Mouse (Mus musculus) spleen, adult 2 months (tissue): ENCODE data around the gene Krtdap. TPM values are rescaled to one million over a fixed set of nuclear protein-coding genes. Genes with fewer than 3 reads are reported as not detected.

ENCODE experiments used
- DNase-seq, 2 experiments: peaks; one replicate each; pipeline versions ENCODE4 v3.0.0 to v3.0.0-alpha.2; 2012 to 2021; ENCODE audit warnings: low spot score in 2 of 2, low read depth in 1 of 2
- H3K27ac ChIP-seq: fragments of 200-500 bp; 2 replicates; pipeline ENCODE4 v1.5.1; 2012; ENCODE audit warnings: low read length, inconsistent platforms; ENCODE audit not compliant: insufficient read depth
- H3K27me3 ChIP-seq: fragments of 200-500 bp; 2 replicates; pipeline ENCODE4 v1.6.1; 2012; ENCODE audit warnings: mild to moderate bottlenecking, moderate library complexity, low read length, inconsistent platforms; ENCODE audit not compliant: control insufficient read depth, insufficient read depth
- H3K36me3 ChIP-seq: fragments of 200-500 bp; 2 replicates; pipeline ENCODE4 v1.6.1; 2012; ENCODE audit warnings: mild to moderate bottlenecking, low read length, inconsistent platforms; ENCODE audit not compliant: control insufficient read depth, insufficient read depth
- H3K4me1 ChIP-seq: fragments of 200-500 bp; 2 replicates; pipeline ENCODE4 v1.6.1; 2011; ENCODE audit warnings: inconsistent platforms; ENCODE audit not compliant: control insufficient read depth, insufficient read depth, insufficient read length
- H3K4me3 ChIP-seq: fragments of 200-500 bp; 2 replicates; pipeline ENCODE4 v1.5.1; 2011; ENCODE audit warnings: mild to moderate bottlenecking, inconsistent platforms; ENCODE audit not compliant: insufficient read depth, insufficient read length; ENCODE audit errors: extremely low read depth
- CTCF ChIP-seq: fragments of 200-500 bp; IDR thresholded peaks from 2 replicates; pipeline ENCODE4 v1.5.1; 2011; ENCODE audit warnings: mild to moderate bottlenecking, inconsistent platforms; ENCODE audit not compliant: insufficient read depth, insufficient read length, insufficient replicate concordance; ENCODE audit errors: extremely low read depth
- POLR2A ChIP-seq: fragments of 200-500 bp; IDR thresholded peaks from 2 replicates; pipeline ENCODE4 v1.6.1; 2011; ENCODE audit warnings: low read depth, low read length, inconsistent platforms
- WGBS: fragments of 180-500 bp; shearing (Covaris S2); methylation state at CpG from one replicate; pipeline ENCODE4 v1.1.7; 2018; 5-methylcytosine and 5-hydroxymethylcytosine counted together
- polyA plus RNA-seq: library from polyadenylated mRNA; depleted of rRNA; stranded (reverse); fragments of >200 nt; gene quantifications from 2 replicates; pipeline ENCODE4 v1.2.3, GENCODE M21; 2012

The Krtdap gene
- polyA plus RNA-seq, 1 experiment, result not detected

- 77% methylated on average over 5 of the region's 5 CpGs for WGBS
- H3K4me1 ChIP-seq, result no peaks in the 10 kb centered on the region
- TF ChIP-seq CTCF, result no peak
- no peak for TF ChIP-seq POLR2A
- H3K4me3 ChIP-seq, result no peak within 1 kb of the TSS
- H3K27me3 ChIP-seq, result no peaks in the 10 kb centered on the region
- H3K27ac ChIP-seq, result no peak within 1 kb of the TSS
- DNase-seq, result no peak
- H3K36me3 ChIP-seq, result 0 out of 2 replicates have a peak, but pooled peaks cover 1% of the 10 kb centered on the region
Measured at GRCm38 (mm10) chr7:30751086-30751669, 36.5 kb upstream of the Krtdap start, which contains the start of gene Sbsn. Sbsn (plus strand) TSS chr7:30751471.

- no peak for DNase-seq
- Histone ChIP-seq H3K27me3 (no peaks in the 10 kb centered on the region), H3K27ac (no peak overlapping the region), H3K4me3 (no peak overlapping the region), H3K36me3 (0 out of 2 replicates have a peak, but pooled peaks cover 1% of the 10 kb centered on the region), H3K4me1 (no peaks in the 10 kb centered on the region)
- TF ChIP-seq POLR2A (no peak), CTCF (no peak)
- 65% methylated on average over 3 of the region's 3 CpGs for WGBS
Measured at GRCm38 (mm10) chr7:30757001-30757400, 30.7 kb upstream of the Krtdap start.

- WGBS, result 70% methylated on average over 4 of the region's 4 CpGs
- Histone ChIP-seq H3K27me3 (no peaks in the 10 kb centered on the region), H3K27ac (no peak overlapping the region), H3K36me3 (0 out of 2 replicates have a peak, but pooled peaks cover 1% of the 10 kb centered on the region), H3K4me3 (no peak overlapping the region), H3K4me1 (no peaks in the 10 kb centered on the region)
- DNase-seq, result peak in 1 of 2 experiments; percentile 19
- TF ChIP-seq POLR2A, result no peak
- 0 out of 2 replicates have a peak, but pooled peaks have one; percentile 13 for TF ChIP-seq CTCF
Measured at GRCm38 (mm10) chr7:30758853-30759252, 28.8 kb upstream of the Krtdap start.

GRCm38 (mm10) chr7:30761769-30762352 is 25.8 kb upstream of the Krtdap start:
- no peaks in the 10 kb centered on the region for H3K36me3 ChIP-seq
- no peaks in the 10 kb centered on the region for H3K27me3 ChIP-seq
- TF ChIP-seq POLR2A (no peak), CTCF (no peak)
- H3K27ac ChIP-seq, result no peak overlapping the region
- no peaks in the 10 kb centered on the region for H3K4me1 ChIP-seq
- 23% methylated on average over 4 of the region's 4 CpGs for WGBS
- DNase-seq, result no peak
- H3K4me3 ChIP-seq, result no peak overlapping the region

GRCm38 (mm10) chr7:30763456-30763855 is 24.2 kb upstream of the Krtdap start, which contains the start of gene Dmkn:
Dmkn (plus strand) TSS chr7:30763756.
- TF ChIP-seq POLR2A (no peak), CTCF (no peak)
- no peak for DNase-seq
- Histone ChIP-seq H3K36me3 (no peaks in the 10 kb centered on the region), H3K4me1 (no peaks in the 10 kb centered on the region), H3K27me3 (no peaks in the 10 kb centered on the region), H3K27ac (no peak within 1 kb of the TSS), H3K4me3 (no peak within 1 kb of the TSS)
- WGBS, result 80% methylated on average over 5 of the region's 5 CpGs

- TF ChIP-seq POLR2A (no peak), CTCF (no peak)
- DNase-seq, result no peak
- no peak overlapping the region for H3K4me3 ChIP-seq
- H3K36me3 ChIP-seq, result no peaks in the 10 kb centered on the region
- H3K27me3 ChIP-seq, result no peaks in the 10 kb centered on the region
- WGBS, result 72% methylated on average over 11 of the region's 11 CpGs
- no peaks in the 10 kb centered on the region for H3K4me1 ChIP-seq
- no peak overlapping the region for H3K27ac ChIP-seq
Measured at GRCm38 (mm10) chr7:30765173-30765572, 22.5 kb upstream of the Krtdap start.

- no peak for DNase-seq
- Histone ChIP-seq H3K4me1 (no peaks in the 10 kb centered on the region), H3K27me3 (no peaks in the 10 kb centered on the region), H3K4me3 (no peak overlapping the region), H3K27ac (no peak overlapping the region), H3K36me3 (no peaks in the 10 kb centered on the region)
- WGBS, result 88% methylated on average over 4 of the region's 4 CpGs
- TF ChIP-seq CTCF (no peak), POLR2A (no peak)
Measured at GRCm38 (mm10) chr7:30766408-30766807, 21.3 kb upstream of the Krtdap start.
